Mouse (Mus musculus) intestine, postnatal 0 days (tissue): Measurements from ENCODE around the gene Pcdh15. TPM values are rescaled to one million over a fixed set of nuclear protein-coding genes. Genes with fewer than 3 reads are reported as not detected.

Experiments
- ATAC-seq: fragments of 200-750 bp; cut with Nextera tagmentation; 2 replicates; pipeline ENCODE4 v1.8.0; 2017; ENCODE audit warnings: mild to moderate bottlenecking, moderate TSS enrichment, moderate library complexity
- H3K27ac ChIP-seq: fragments of 300-500 bp; sonication (generic); 2 replicates; pipeline ENCODE4 v1.5.1; 2014; ENCODE audit warnings: mild to moderate bottlenecking, low read depth, low read length, moderate library complexity
- H3K27me3 ChIP-seq: fragments of 300-500 bp; sonication (generic); replicated peaks from 2 replicates; pipeline ENCODE4 v1.6.1; 2014; ENCODE audit warnings: low read length, mixed read lengths; ENCODE audit not compliant: control insufficient read depth, insufficient read depth
- H3K36me3 ChIP-seq: fragments of 300-500 bp; sonication (generic); 2 replicates; pipeline ENCODE4 v1.6.1; 2014; ENCODE audit warnings: mild to moderate bottlenecking, moderate library complexity; ENCODE audit not compliant: control insufficient read depth, insufficient read depth
- H3K4me1 ChIP-seq: fragments of 300-500 bp; sonication (generic); replicated peaks from 2 replicates; pipeline ENCODE4 v1.6.1; 2014; ENCODE audit warnings: antibody characterized with exemption, low read length, mixed read lengths; ENCODE audit not compliant: control insufficient read depth, insufficient read depth
- H3K4me2 ChIP-seq: fragments of 300-500 bp; sonication (generic); replicated peaks from 2 replicates; pipeline ENCODE4 v1.6.1; 2014; ENCODE audit warnings: low read depth, mild to moderate bottlenecking, moderate library complexity
- H3K4me3 ChIP-seq: fragments of 300-500 bp; sonication (generic); 2 replicates; pipeline ENCODE4 v1.5.1; 2014; ENCODE audit warnings: low read depth, low read length
- H3K9ac ChIP-seq: fragments of 300-500 bp; sonication (generic); 2 replicates; pipeline ENCODE4 v1.6.1; 2014; ENCODE audit warnings: mild to moderate bottlenecking, low read depth, low read length
- H3K9me3 ChIP-seq: fragments of 300-500 bp; sonication (generic); 2 replicates; pipeline ENCODE4 v1.6.1; 2016; ENCODE audit warnings: mixed run types; ENCODE audit not compliant: control insufficient read depth
- CTCF ChIP-seq: sonication (generic); IDR thresholded peaks from 2 replicates; pipeline ENCODE4 v1.5.1; 2016; ENCODE audit warnings: low read depth, mild to moderate bottlenecking, control low read depth, antibody characterized with exemption, moderate library complexity
- WGBS: fragments of 180-500 bp; shearing (Covaris S2); extraction: QIAGEN DNeasy Blood & Tissue Kit; methylation state at CpG from one replicate; pipeline ENCODE4 v1.1.7; 2014; 5-methylcytosine and 5-hydroxymethylcytosine counted together
- polyA plus RNA-seq: library from polyadenylated mRNA; unstranded; fragments of >200 nt; fragmentation: Nextera tagmentation; extraction: Ambion mirVana; gene quantifications from 2 replicates; pipeline ENCODE4 v1.2.1, GENCODE M21; 2015

Pcdh15 gene
- polyA plus RNA-seq, 1 experiment from 2014 or later: 0.61 TPM

DNA sequence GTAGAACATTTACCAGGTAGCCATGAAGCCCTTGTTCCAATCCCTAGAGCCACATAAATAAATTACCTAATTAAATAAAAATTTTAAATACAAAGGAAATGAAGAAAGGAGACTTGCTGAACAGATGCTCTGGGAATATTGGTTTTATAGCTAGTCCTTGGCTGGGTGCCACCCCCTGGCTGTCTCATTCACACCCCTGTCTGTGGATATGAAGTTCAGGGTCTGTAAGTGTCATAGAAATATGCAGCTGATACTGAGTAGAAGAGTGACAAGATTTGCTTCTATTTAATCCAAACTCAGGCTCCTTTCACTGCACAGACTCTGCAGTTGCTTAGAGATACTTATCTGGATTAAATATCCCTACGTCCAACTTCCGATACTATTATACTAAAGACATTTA lies 1205.0 kb downstream of the Pcdh15 start:
- ATAC-seq: no peak
- 86% methylated on average over 2 of the region's 2 CpGs for WGBS

GRCm38 (mm10) chr10:74305439-74306158 lies 1206.5 kb downstream of the Pcdh15 start:
- Histone ChIP-seq H3K27ac (no peak overlapping the region), H3K4me2 (no peak overlapping the region), H3K36me3 (no peaks in the 10 kb centered on the region), H3K9me3 (no peaks in the 10 kb centered on the region), H3K9ac (no peak overlapping the region), H3K27me3 (no peaks in the 10 kb centered on the region), H3K4me1 (no peaks in the 10 kb centered on the region), H3K4me3 (no peak overlapping the region)
- 53% methylated on average over 5 of the region's 5 CpGs for WGBS
- TF ChIP-seq CTCF: no peak
- ATAC-seq: no peak

More for the DNA sequence above, 1205.0 kb downstream of the Pcdh15 start:
- Histone ChIP-seq H3K27ac (no peak overlapping the region), H3K4me2 (no peak overlapping the region), H3K27me3 (no peaks in the 10 kb centered on the region), H3K9ac (no peak overlapping the region), H3K9me3 (no peaks in the 10 kb centered on the region), H3K36me3 (no peaks in the 10 kb centered on the region), H3K4me3 (no peak overlapping the region), H3K4me1 (no peaks in the 10 kb centered on the region)
- no peak for TF ChIP-seq CTCF

DNA sequence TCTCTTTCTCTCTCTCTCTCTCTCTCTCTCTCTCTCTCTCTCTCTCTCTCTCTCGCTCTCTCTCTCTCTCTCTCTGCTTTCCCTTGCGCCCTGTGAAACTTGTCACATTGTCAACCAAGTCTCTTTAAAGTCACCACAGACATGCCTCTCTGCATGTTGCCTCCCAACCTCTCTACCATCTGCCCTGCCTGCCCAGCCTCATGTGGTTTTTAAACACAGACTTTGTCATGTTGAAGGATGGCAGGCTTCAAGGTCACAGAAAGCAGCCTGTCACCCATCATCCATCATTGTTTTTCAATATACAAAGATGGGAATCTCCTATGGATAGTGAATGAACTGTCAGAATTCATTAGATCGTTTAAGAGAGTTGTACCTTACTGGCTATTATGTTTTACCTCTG lies 1207.9 kb downstream of the Pcdh15 start:
- no peak for TF ChIP-seq CTCF
- no peak overlapping the region for H3K9ac ChIP-seq
- 79% methylated on average over 3 of the region's 3 CpGs for WGBS
- H3K4me3 ChIP-seq: no peak overlapping the region
- H3K27ac ChIP-seq: no peak overlapping the region
- H3K27me3 ChIP-seq: no peaks in the 10 kb centered on the region
- no peaks in the 10 kb centered on the region for H3K9me3 ChIP-seq
- H3K36me3 ChIP-seq: no peaks in the 10 kb centered on the region
- H3K4me1 ChIP-seq: no peaks in the 10 kb centered on the region
- ATAC-seq: no peak
- no peak overlapping the region for H3K4me2 ChIP-seq

GRCm38 (mm10) chr10:74316091-74316490 lies 1216.9 kb downstream of the Pcdh15 start:
- H3K27ac ChIP-seq: no peak overlapping the region
- no peaks in the 10 kb centered on the region for H3K27me3 ChIP-seq
- no peaks in the 10 kb centered on the region for H3K4me1 ChIP-seq
- H3K4me3 ChIP-seq: no peak overlapping the region
- 95% methylated on average over 2 of the region's 2 CpGs for WGBS
- no peaks in the 10 kb centered on the region for H3K36me3 ChIP-seq
- no peak overlapping the region for H3K4me2 ChIP-seq
- ATAC-seq: no peak
- no peak for TF ChIP-seq CTCF
- H3K9me3 ChIP-seq: no peaks in the 10 kb centered on the region
- no peak overlapping the region for H3K9ac ChIP-seq

GRCm38 (mm10) chr10:74335412-74335811 lies 1236.3 kb downstream of the Pcdh15 start:
- Histone ChIP-seq H3K36me3 (no peaks in the 10 kb centered on the region), H3K27me3 (no peaks in the 10 kb centered on the region), H3K4me3 (no peak overlapping the region), H3K9ac (no peak overlapping the region), H3K27ac (no peak overlapping the region), H3K9me3 (no peaks in the 10 kb centered on the region), H3K4me2 (no peak overlapping the region), H3K4me1 (no peaks in the 10 kb centered on the region)
- no peak for TF ChIP-seq CTCF
- ATAC-seq: no peak
- 95% methylated on average over 7 of the region's 7 CpGs for WGBS

GRCm38 (mm10) chr10:74339247-74340160 lies 1240.4 kb downstream of the Pcdh15 start:
- no peaks in the 10 kb centered on the region for H3K9me3 ChIP-seq
- no peaks in the 10 kb centered on the region for H3K4me1 ChIP-seq
- ATAC-seq: no peak
- no peak overlapping the region for H3K27ac ChIP-seq
- no peaks in the 10 kb centered on the region for H3K27me3 ChIP-seq
- no peak overlapping the region for H3K4me2 ChIP-seq
- no peak overlapping the region for H3K4me3 ChIP-seq
- no peak for TF ChIP-seq CTCF
- no peak overlapping the region for H3K9ac ChIP-seq
- H3K36me3 ChIP-seq: no peaks in the 10 kb centered on the region
- 65% methylated on average over 3 of the region's 3 CpGs for WGBS
